Mouse (Mus musculus): ENCODE measurements around the gene Irak3.
A peak's percentile ranks its signal among the peaks of the same experiment; 100 is the strongest.

GRCm38 (mm10) chr10:120168070-120168469, 33.9 kb downstream of the Irak3 start:
- TF ChIP-seq TCF12 (IDR thresholded peaks at IDR 0.05; ENCODE audit: low read depth, low read length): peak; percentile 98
- no peak for TF ChIP-seq CTCF (IDR thresholded peaks at IDR 0.05 in 2 of 3, conservative IDR thresholded peaks at IDR 0.05 in 1 of 3; ENCODE audit: control insufficient read depth in 1 of 3, insufficient read depth in 1 of 3, low read depth in 2 of 3, low read length in 3 of 3, poor library complexity in 1 of 3, severe bottlenecking in 1 of 3)
- TF ChIP-seq E2F4 (IDR thresholded peaks at IDR 0.05; ENCODE audit: borderline replicate concordance, low read depth, low read length): no peak
- TF ChIP-seq POLR2A (IDR thresholded peaks at IDR 0.05; ENCODE audit: control insufficient read depth in 1 of 2, insufficient read depth in 1 of 2, low read depth in 1 of 2, low read length in 2 of 2, poor library complexity in 1 of 2): no peak
- no peak for TF ChIP-seq RAD21 (IDR thresholded peaks at IDR 0.05; ENCODE audit: low read depth, low read length)
- peak; percentile 96 for TF ChIP-seq GATA1 (IDR thresholded peaks at IDR 0.05; ENCODE audit: low read depth, low read length)
- TF ChIP-seq POLR2AphosphoS2 (IDR thresholded peaks at IDR 0.05; ENCODE audit: low read length): no peak
- peak; percentile 95 to 97 for TF ChIP-seq EP300 (IDR thresholded peaks at IDR 0.05; ENCODE audit: low read depth in 1 of 2, low read length in 2 of 2)
- TF ChIP-seq CHD1 (IDR thresholded peaks at IDR 0.05; ENCODE audit: low read depth, low read length): no peak

All from MEL (cell line).